Mouse (Mus musculus): ENCODE measurements around the gene Grifin. TPM values are rescaled to one million over a fixed set of nuclear protein-coding genes. Genes with fewer than 3 reads are reported as not detected.

Grifin gene
- polyA plus RNA-seq, 2 experiments, result 0.19 TPM; not detected in 1

GRCm38 (mm10) chr5:140549306-140550047 lies 15.4 kb downstream of the Grifin start:
- H3K4me1 ChIP-seq (ENCODE audit: control insufficient read depth, insufficient read depth, low read length), result no peaks in the 10 kb centered on the region
- no peak for DNase-seq (ENCODE audit: low spot score)
- no peak overlapping the region for H3K9ac ChIP-seq (ENCODE audit: low read depth, low read length, severe bottlenecking)
- no peaks in the 10 kb centered on the region for H3K27me3 ChIP-seq (ENCODE audit: control insufficient read depth, insufficient read depth, low read length)
- no peak overlapping the region for H3K27ac ChIP-seq (replicated peaks; ENCODE audit: low read depth, low read length)
- WGBS, result 42% methylated on average over 17 of the region's 17 CpGs
- H3K4me3 ChIP-seq (replicated peaks; ENCODE audit: low read length), result no peak overlapping the region
- H3K36me3 ChIP-seq (ENCODE audit: control insufficient read depth, insufficient read depth, low read length), result no peaks in the 10 kb centered on the region
- H3K9me3 ChIP-seq (ENCODE audit: control insufficient read depth, low read length), result no peaks in the 10 kb centered on the region
- ATAC-seq (ENCODE audit: low FRiP score, low read depth), result no peak
- no peak for TF ChIP-seq POLR2A (IDR thresholded peaks at IDR 0.05; ENCODE audit: borderline replicate concordance, extremely low read depth, insufficient read depth, insufficient read length)
- no peak overlapping the region for H3K4me2 ChIP-seq (replicated peaks; ENCODE audit: low read depth, low read length, severe bottlenecking)

- H3K4me2 ChIP-seq (replicated peaks; ENCODE audit: low read depth, low read length, severe bottlenecking), result no peak overlapping the region
- 89% methylated on average over 19 of the region's 19 CpGs for WGBS
- no peak overlapping the region for H3K27ac ChIP-seq (replicated peaks; ENCODE audit: low read depth, low read length)
- H3K4me3 ChIP-seq (replicated peaks; ENCODE audit: low read length), result no peak overlapping the region
- H3K4me1 ChIP-seq (ENCODE audit: control insufficient read depth, insufficient read depth, low read length), result no peaks in the 10 kb centered on the region
- no peak overlapping the region for H3K9ac ChIP-seq (ENCODE audit: low read depth, low read length, severe bottlenecking)
- H3K36me3 ChIP-seq (ENCODE audit: control insufficient read depth, insufficient read depth, low read length), result no peaks in the 10 kb centered on the region
- H3K9me3 ChIP-seq (ENCODE audit: control insufficient read depth, low read length), result no peaks in the 10 kb centered on the region
- ATAC-seq (ENCODE audit: low FRiP score, low read depth), result no peak
- no peaks in the 10 kb centered on the region for H3K27me3 ChIP-seq (ENCODE audit: control insufficient read depth, insufficient read depth, low read length)
- no peak for DNase-seq (ENCODE audit: low spot score)
- TF ChIP-seq POLR2A (IDR thresholded peaks at IDR 0.05; ENCODE audit: borderline replicate concordance, extremely low read depth, insufficient read depth, insufficient read length), result no peak
These were observed 18.5 kb downstream of the Grifin start for GRCm38 (mm10) chr5:140546332-140546731.

DNA sequence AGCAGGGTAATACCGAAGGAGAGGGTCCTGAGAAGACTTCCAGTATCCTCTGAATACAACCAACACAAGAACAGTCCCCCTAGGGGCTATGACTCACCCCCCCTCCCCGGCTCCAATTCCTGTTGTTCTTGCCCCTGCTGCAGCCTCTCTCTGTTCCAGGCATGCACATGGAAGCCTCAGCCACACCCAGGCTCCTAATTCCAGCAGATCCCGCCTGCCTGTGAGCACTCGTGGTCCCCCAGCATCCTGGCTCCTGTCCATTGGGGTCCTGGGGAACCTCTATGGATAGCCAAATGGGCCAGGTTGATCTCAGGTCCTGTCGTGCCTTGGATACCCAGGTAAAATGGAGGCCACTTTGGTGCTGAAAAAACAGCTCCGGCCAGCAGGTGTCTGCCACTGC lies 19.2 kb downstream of the Grifin start:
- whole genome bisulfite sequencing, result 44% methylated on average over 6 of the region's 6 CpGs
- H3K36me3 ChIP-seq (ENCODE audit: control insufficient read depth, insufficient read depth, low read length), result no peaks in the 10 kb centered on the region
- no peaks in the 10 kb centered on the region for H3K9me3 ChIP-seq (ENCODE audit: control insufficient read depth, low read length)
- H3K9ac ChIP-seq (ENCODE audit: low read depth, low read length, severe bottlenecking), result no peak overlapping the region
- H3K4me2 ChIP-seq (replicated peaks; ENCODE audit: low read depth, low read length, severe bottlenecking), result no peak overlapping the region
- no peak for ATAC-seq (ENCODE audit: low FRiP score, low read depth)
- TF ChIP-seq POLR2A (IDR thresholded peaks at IDR 0.05; ENCODE audit: borderline replicate concordance, extremely low read depth, insufficient read depth, insufficient read length), result no peak
- H3K4me1 ChIP-seq (ENCODE audit: control insufficient read depth, insufficient read depth, low read length), result no peaks in the 10 kb centered on the region
- H3K27me3 ChIP-seq (ENCODE audit: control insufficient read depth, insufficient read depth, low read length), result no peaks in the 10 kb centered on the region
- H3K4me3 ChIP-seq (replicated peaks; ENCODE audit: low read length), result no peak overlapping the region
- H3K27ac ChIP-seq (replicated peaks; ENCODE audit: low read depth, low read length), result no peak overlapping the region
- DNase-seq (ENCODE audit: low spot score), result no peak

DNA sequence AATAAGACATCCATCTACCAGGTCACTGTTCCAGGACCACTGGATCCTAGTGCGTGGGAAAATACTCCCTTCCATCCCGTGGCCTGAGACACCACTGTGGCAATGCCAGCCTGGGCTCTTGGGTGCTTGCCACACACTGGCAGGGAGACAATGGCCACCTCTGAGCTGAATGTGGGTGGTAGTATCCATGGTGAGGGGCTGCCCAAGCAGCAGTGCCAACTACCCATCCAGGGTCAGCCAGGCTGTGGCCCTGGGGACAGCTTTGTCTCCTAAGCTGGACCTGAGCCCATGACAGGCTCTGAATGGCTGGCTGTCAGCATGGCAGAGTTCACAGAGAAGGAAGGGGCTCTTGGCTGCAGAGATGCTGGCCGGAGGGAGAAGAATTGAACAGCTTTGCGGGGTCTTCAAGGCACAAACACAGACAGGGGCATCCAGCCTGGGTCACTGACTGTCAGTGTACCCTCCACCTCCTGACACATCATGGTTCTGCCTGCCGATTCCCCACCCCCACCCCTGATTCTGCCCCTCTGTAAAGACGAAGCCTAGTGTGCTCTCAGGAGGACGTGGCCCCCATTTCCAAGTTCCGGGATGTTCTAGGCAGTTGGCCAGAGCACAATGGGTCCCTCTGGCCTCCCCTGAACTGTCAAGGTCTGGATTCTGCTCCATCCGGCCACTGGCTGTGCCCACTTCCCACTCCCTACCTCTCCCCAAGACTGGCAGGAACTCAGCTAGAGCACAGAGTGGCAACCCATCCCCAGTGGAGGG lies 21.9 kb downstream of the Grifin start:
- H3K9ac ChIP-seq (ENCODE audit: low read depth, low read length, severe bottlenecking), result no peak overlapping the region
- no peaks in the 10 kb centered on the region for H3K9me3 ChIP-seq (ENCODE audit: control insufficient read depth, low read length)
- no peak for TF ChIP-seq POLR2A (IDR thresholded peaks at IDR 0.05; ENCODE audit: borderline replicate concordance, extremely low read depth, insufficient read depth, insufficient read length)
- H3K27ac ChIP-seq (replicated peaks; ENCODE audit: low read depth, low read length), result no peak overlapping the region
- 71% methylated on average over 9 of the region's 9 CpGs for WGBS
- H3K4me2 ChIP-seq (replicated peaks; ENCODE audit: low read depth, low read length, severe bottlenecking), result no peak overlapping the region
- no peaks in the 10 kb centered on the region for H3K36me3 ChIP-seq (ENCODE audit: control insufficient read depth, insufficient read depth, low read length)
- no peaks in the 10 kb centered on the region for H3K4me1 ChIP-seq (ENCODE audit: control insufficient read depth, insufficient read depth, low read length)
- ATAC-seq (ENCODE audit: low FRiP score, low read depth), result no peak
- H3K4me3 ChIP-seq (replicated peaks; ENCODE audit: low read length), result no peak overlapping the region
- no peaks in the 10 kb centered on the region for H3K27me3 ChIP-seq (ENCODE audit: control insufficient read depth, insufficient read depth, low read length)
- no peak for DNase-seq (ENCODE audit: low spot score)

- Histone ChIP-seq H3K9ac (ENCODE audit: low read depth, low read length, severe bottlenecking) (no peak overlapping the region), H3K27ac (replicated peaks; ENCODE audit: low read depth, low read length) (no peak overlapping the region), H3K9me3 (ENCODE audit: control insufficient read depth, low read length) (no peaks in the 10 kb centered on the region), H3K4me2 (replicated peaks; ENCODE audit: low read depth, low read length, severe bottlenecking) (no peak overlapping the region), H3K4me1 (ENCODE audit: control insufficient read depth, insufficient read depth, low read length) (peaks cover 5% of the 10 kb centered on the region; the same call in 1 of the 2 replicates), H3K27me3 (ENCODE audit: control insufficient read depth, insufficient read depth, low read length) (no peaks in the 10 kb centered on the region), H3K4me3 (replicated peaks; ENCODE audit: low read length) (no peak overlapping the region), H3K36me3 (ENCODE audit: control insufficient read depth, insufficient read depth, low read length) (no peaks in the 10 kb centered on the region)
- 17% methylated on average over 8 of the region's 8 CpGs for WGBS
- no peak for TF ChIP-seq POLR2A (IDR thresholded peaks at IDR 0.05; ENCODE audit: borderline replicate concordance, extremely low read depth, insufficient read depth, insufficient read length)
- DNase-seq (ENCODE audit: low spot score) (peak; percentile 78), ATAC-seq (ENCODE audit: low FRiP score, low read depth) (peak; percentile 58; the same call in 1 of the 2 replicates)
These were observed 24.8 kb downstream of the Grifin start for GRCm38 (mm10) chr5:140540106-140540505.
